Mouse (Mus musculus): ENCODE results near the gene Rcan2. TPM values are rescaled to one million over a fixed set of nuclear protein-coding genes. Genes with fewer than 3 reads are reported as not detected.
A peak's percentile ranks its signal among the peaks of the same experiment; 100 is the strongest.
"Not testable (repeated sequence)": the region's sequence is repeated elsewhere in the genome, so short reads cannot be mapped to it uniquely, and the experiment has no call there.

Gene Rcan2
- polyA plus RNA-seq, 1 experiment from 2014 or later = 22.4 TPM

GRCm38 (mm10) chr17:43803764-43804163, 2.6 kb downstream of the Rcan2 start:
- no peak overlapping the region for H3K4me2 ChIP-seq (replicated peaks)
- no peak overlapping the region for H3K9ac ChIP-seq (replicated peaks)
- no peaks in the 10 kb centered on the region for H3K4me1 ChIP-seq
- WGBS = 87% methylated on average over 6 of the region's 6 CpGs
- H3K36me3 ChIP-seq = no peaks in the 10 kb centered on the region
- ATAC-seq (ENCODE audit: low FRiP score, low read depth) = no peak
- no peak overlapping the region for H3K4me3 ChIP-seq
- no peak overlapping the region for H3K27ac ChIP-seq (replicated peaks)
- no peaks in the 10 kb centered on the region for H3K9me3 ChIP-seq
- H3K27me3 ChIP-seq = peaks cover 13% of the 10 kb centered on the region

- Histone ChIP-seq H3K36me3 (no peaks in the 10 kb centered on the region), H3K9ac (replicated peaks) (no peak overlapping the region), H3K4me3 (no peak overlapping the region), H3K27ac (replicated peaks) (no peak overlapping the region), H3K27me3 (peaks cover 7% of the 10 kb centered on the region), H3K9me3 (no peaks in the 10 kb centered on the region), H3K4me2 (replicated peaks) (no peak overlapping the region), H3K4me1 (no peaks in the 10 kb centered on the region)
- WGBS = 76% methylated on average over 4 of the region's 4 CpGs
- no peak for ATAC-seq (ENCODE audit: low FRiP score, low read depth)
These were observed 5.7 kb downstream of the Rcan2 start for GRCm38 (mm10) chr17:43806841-43807240.

GRCm38 (mm10) chr17:43811453-43811852, 10.3 kb downstream of the Rcan2 start:
- Histone ChIP-seq H3K4me2 (replicated peaks) (no peak overlapping the region), H3K27ac (replicated peaks) (no peak overlapping the region), H3K4me3 (no peak overlapping the region), H3K4me1 (no peaks in the 10 kb centered on the region), H3K9ac (replicated peaks) (no peak overlapping the region), H3K9me3 (no peaks in the 10 kb centered on the region), H3K36me3 (no peaks in the 10 kb centered on the region), H3K27me3 (no peaks in the 10 kb centered on the region)
- WGBS = 87% methylated on average over 4 of the region's 4 CpGs
- ATAC-seq (ENCODE audit: low FRiP score, low read depth) = no peak

GRCm38 (mm10) chr17:43815376-43815775, 14.2 kb downstream of the Rcan2 start:
- H3K36me3 ChIP-seq = no peaks in the 10 kb centered on the region
- H3K27ac ChIP-seq (replicated peaks) = no peak overlapping the region
- no peaks in the 10 kb centered on the region for H3K27me3 ChIP-seq
- H3K9me3 ChIP-seq = no peaks in the 10 kb centered on the region
- no peak for ATAC-seq (ENCODE audit: low FRiP score, low read depth)
- no peak overlapping the region for H3K4me3 ChIP-seq
- H3K4me1 ChIP-seq = no peaks in the 10 kb centered on the region
- no peak overlapping the region for H3K9ac ChIP-seq (replicated peaks)
- WGBS = 94% methylated on average over 4 of the region's 4 CpGs
- H3K4me2 ChIP-seq (replicated peaks) = no peak overlapping the region

- Histone ChIP-seq H3K36me3 (no peaks in the 10 kb centered on the region), H3K4me2 (replicated peaks) (no peak overlapping the region), H3K9me3 (no peaks in the 10 kb centered on the region), H3K4me1 (no peaks in the 10 kb centered on the region), H3K27me3 (no peaks in the 10 kb centered on the region), H3K9ac (replicated peaks) (no peak overlapping the region), H3K27ac (replicated peaks) (no peak overlapping the region), H3K4me3 (no peak overlapping the region)
- 78% methylated on average over 1 of the region's 1 CpGs for WGBS
- no peak for ATAC-seq (ENCODE audit: low FRiP score, low read depth)
These were observed 15.3 kb downstream of the Rcan2 start for GRCm38 (mm10) chr17:43816480-43816879.

GRCm38 (mm10) chr17:43817171-43817570, 16.0 kb downstream of the Rcan2 start:
- Histone ChIP-seq H3K9ac (replicated peaks) (no peak overlapping the region), H3K4me1 (no peaks in the 10 kb centered on the region), H3K4me3 (no peak overlapping the region), H3K27ac (replicated peaks) (no peak overlapping the region), H3K36me3 (no peaks in the 10 kb centered on the region), H3K27me3 (no peaks in the 10 kb centered on the region), H3K9me3 (no peaks in the 10 kb centered on the region), H3K4me2 (replicated peaks) (no peak overlapping the region)
- WGBS = 85% methylated on average over 10 of the region's 10 CpGs
- ATAC-seq (ENCODE audit: low FRiP score, low read depth) = no peak

- no peak overlapping the region for H3K27ac ChIP-seq (replicated peaks)
- H3K9ac ChIP-seq (replicated peaks) = no peak overlapping the region
- no peaks in the 10 kb centered on the region for H3K27me3 ChIP-seq
- no peak overlapping the region for H3K4me2 ChIP-seq (replicated peaks)
- no peaks in the 10 kb centered on the region for H3K36me3 ChIP-seq
- WGBS = 80% methylated on average over 6 of the region's 6 CpGs
- no peaks in the 10 kb centered on the region for H3K4me1 ChIP-seq
- ATAC-seq (ENCODE audit: low FRiP score, low read depth) = no peak
- H3K9me3 ChIP-seq = no peaks in the 10 kb centered on the region
- H3K4me3 ChIP-seq = no peak overlapping the region
These were observed 17.2 kb downstream of the Rcan2 start for GRCm38 (mm10) chr17:43818390-43818789.

GRCm38 (mm10) chr17:43820904-43821303, 19.8 kb downstream of the Rcan2 start:
- Histone ChIP-seq H3K9ac (replicated peaks) (no peak overlapping the region), H3K9me3 (no peaks in the 10 kb centered on the region), H3K4me3 (no peak overlapping the region), H3K4me1 (no peaks in the 10 kb centered on the region), H3K4me2 (replicated peaks) (no peak overlapping the region), H3K27ac (replicated peaks) (no peak overlapping the region), H3K36me3 (no peaks in the 10 kb centered on the region), H3K27me3 (no peaks in the 10 kb centered on the region)
- no peak for ATAC-seq (ENCODE audit: low FRiP score, low read depth)
- 87% methylated on average over 2 of the region's 2 CpGs for WGBS

GRCm38 (mm10) chr17:43822207-43822606, 21.1 kb downstream of the Rcan2 start:
- 0 out of 2 replicates have a peak, but pooled peaks have one; percentile 19 for ATAC-seq (ENCODE audit: low FRiP score, low read depth)

GRCm38 (mm10) chr17:43822630-43823029, 21.5 kb downstream of the Rcan2 start:
- ATAC-seq (ENCODE audit: low FRiP score, low read depth) = no peak
- 81% methylated on average over 2 of the region's 2 CpGs for WGBS

More at GRCm38 (mm10) chr17:43822207-43822606, 21.1 kb downstream of the Rcan2 start:
- 67% methylated on average over 6 of the region's 6 CpGs for WGBS
- Histone ChIP-seq H3K27ac (replicated peaks) (peak overlapping the region; percentile 50; the same call in 1 of the 2 replicates), H3K36me3 (no peaks in the 10 kb centered on the region), H3K4me1 (no peaks in the 10 kb centered on the region), H3K9me3 (no peaks in the 10 kb centered on the region), H3K9ac (replicated peaks) (no peak overlapping the region), H3K27me3 (no peaks in the 10 kb centered on the region), H3K4me3 (no peak overlapping the region), H3K4me2 (replicated peaks) (no peak overlapping the region)

GRCm38 (mm10) chr17:43824781-43825410, 23.7 kb downstream of the Rcan2 start:
- Histone ChIP-seq H3K9ac (replicated peaks) (no peak overlapping the region), H3K4me2 (replicated peaks) (no peak overlapping the region), H3K36me3 (no peaks in the 10 kb centered on the region), H3K4me1 (no peaks in the 10 kb centered on the region), H3K27ac (replicated peaks) (no peak overlapping the region), H3K9me3 (no peaks in the 10 kb centered on the region), H3K4me3 (no peak overlapping the region), H3K27me3 (no peaks in the 10 kb centered on the region)
- WGBS = 79% methylated on average over 10 of the region's 10 CpGs
- ATAC-seq (ENCODE audit: low FRiP score, low read depth) = no peak

More at GRCm38 (mm10) chr17:43822630-43823029, 21.5 kb downstream of the Rcan2 start:
- H3K27ac ChIP-seq (replicated peaks) = no peak overlapping the region
- H3K9me3 ChIP-seq = no peaks in the 10 kb centered on the region
- H3K4me3 ChIP-seq = no peak overlapping the region
- H3K4me2 ChIP-seq (replicated peaks) = no peak overlapping the region
- no peaks in the 10 kb centered on the region for H3K36me3 ChIP-seq
- H3K27me3 ChIP-seq = no peaks in the 10 kb centered on the region
- H3K9ac ChIP-seq (replicated peaks) = no peak overlapping the region
- no peaks in the 10 kb centered on the region for H3K4me1 ChIP-seq

GRCm38 (mm10) chr17:43825411-43825785, 24.2 kb downstream of the Rcan2 start:
- not testable (repeated sequence) for H3K4me3 ChIP-seq; H3K9ac ChIP-seq (replicated peaks); H3K27ac ChIP-seq (replicated peaks); H3K36me3 ChIP-seq; H3K4me1 ChIP-seq; ATAC-seq (ENCODE audit: low FRiP score, low read depth); H3K4me2 ChIP-seq (replicated peaks); H3K27me3 ChIP-seq; H3K9me3 ChIP-seq
- WGBS = 79% methylated on average over 1 of the region's 1 CpGs

GRCm38 (mm10) chr17:43827261-43827660, 26.1 kb downstream of the Rcan2 start:
- H3K27ac ChIP-seq (replicated peaks) = no peak overlapping the region
- WGBS = 66% methylated on average over 3 of the region's 3 CpGs
- H3K4me2 ChIP-seq (replicated peaks) = no peak overlapping the region
- no peaks in the 10 kb centered on the region for H3K9me3 ChIP-seq
- ATAC-seq (ENCODE audit: low FRiP score, low read depth) = no peak
- H3K9ac ChIP-seq (replicated peaks) = no peak overlapping the region
- no peak overlapping the region for H3K4me3 ChIP-seq
- no peaks in the 10 kb centered on the region for H3K27me3 ChIP-seq
- H3K4me1 ChIP-seq = no peaks in the 10 kb centered on the region
- H3K36me3 ChIP-seq = no peaks in the 10 kb centered on the region

Data from midbrain, embryonic 12.5 days (tissue).